Mouse (Mus musculus): ENCODE measurements at regions not wholly inside any gene's neighbourhood (a gene's known extent, or its start where the extent isn't known, plus 50 kb on each side); places are given as distances from the start of the nearest gene placed in this dataset.

DNA sequence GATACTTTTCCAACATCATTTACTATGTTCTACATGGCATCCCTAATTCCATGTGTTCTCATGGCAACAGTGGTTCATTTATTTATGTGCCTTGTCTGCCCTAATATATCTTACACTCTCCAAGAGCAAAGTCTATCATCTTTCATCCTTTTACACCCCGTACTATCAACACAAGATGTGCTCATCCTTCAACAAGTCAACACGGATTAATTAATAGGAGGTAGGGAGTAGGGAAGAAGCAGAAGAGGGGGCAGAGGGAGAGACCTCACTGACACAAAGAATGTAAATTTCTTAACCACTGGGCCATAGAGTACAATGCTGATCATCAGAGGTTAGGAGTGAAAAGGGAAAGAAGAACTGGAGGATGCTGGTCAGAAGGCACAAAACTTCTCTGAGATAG is 267.0 kb upstream of the Setmar start:
- H3K27ac ChIP-seq (ENCODE audit: low read depth), result no peak overlapping the region
- H3K9ac ChIP-seq, result no peak overlapping the region
- H3K9me3 ChIP-seq (ENCODE audit: low read depth, low read length), result no peaks in the 10 kb centered on the region
- no peaks in the 10 kb centered on the region for H3K27me3 ChIP-seq (ENCODE audit: insufficient read depth, low read length)
- DNase-seq (no peak), ATAC-seq (ENCODE audit: insufficient read depth) (no peak)
- no peak overlapping the region for H3K4me2 ChIP-seq
- H3K4me3 ChIP-seq (ENCODE audit: low read depth, low read length), result no peak overlapping the region
- no peak for TF ChIP-seq CTCF (IDR thresholded peaks at IDR 0.05; ENCODE audit: low read depth)
- no peaks in the 10 kb centered on the region for H3K36me3 ChIP-seq (ENCODE audit: insufficient read depth)
- 34% methylated on average over 2 of the region's 2 CpGs for WGBS
- H3K4me1 ChIP-seq (ENCODE audit: insufficient read depth), result no peaks in the 10 kb centered on the region

DNA sequence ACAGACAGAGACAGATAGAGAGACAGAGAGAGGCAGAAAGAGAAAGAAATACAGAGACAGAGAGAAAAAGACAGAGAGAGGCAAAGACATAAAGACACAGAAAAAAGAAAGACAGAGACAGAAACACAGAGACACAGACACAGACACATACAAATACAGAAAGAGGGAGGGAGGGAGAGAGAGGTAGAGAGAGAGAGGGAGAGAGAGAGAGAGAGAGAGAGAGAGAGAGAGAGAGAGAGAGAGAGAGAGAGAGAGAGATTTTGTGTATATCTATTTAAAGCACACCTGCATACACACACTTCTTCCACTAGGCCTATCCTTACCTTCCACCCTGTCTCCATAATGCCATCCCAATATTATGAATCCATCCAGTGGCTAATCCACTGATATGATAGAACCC is 261.8 kb upstream of the Setmar start:
- H3K27ac ChIP-seq (ENCODE audit: low read depth), result no peak overlapping the region
- no peak for ATAC-seq (ENCODE audit: insufficient read depth)
- no peaks in the 10 kb centered on the region for H3K36me3 ChIP-seq (ENCODE audit: insufficient read depth)
- H3K4me2 ChIP-seq, result no peak overlapping the region
- H3K9me3 ChIP-seq (ENCODE audit: low read depth, low read length), result no peaks in the 10 kb centered on the region
- H3K27me3 ChIP-seq (ENCODE audit: insufficient read depth, low read length), result no peaks in the 10 kb centered on the region
- no peak overlapping the region for H3K4me3 ChIP-seq (ENCODE audit: low read depth, low read length)
- TF ChIP-seq CTCF (IDR thresholded peaks at IDR 0.05; ENCODE audit: low read depth), result no peak
- no peak for DNase-seq
- H3K4me1 ChIP-seq (ENCODE audit: insufficient read depth), result no peaks in the 10 kb centered on the region
- no peak overlapping the region for H3K9ac ChIP-seq
